Mouse (Mus musculus): ENCODE measurements around the gene Kifc3. TPM values are rescaled to one million over a fixed set of nuclear protein-coding genes. Genes with fewer than 3 reads are reported as not detected.

Kifc3 gene
- total and polyA plus RNA-seq, 3 experiments = 10.6 to 19.1 TPM; not detected in 1

DNA sequence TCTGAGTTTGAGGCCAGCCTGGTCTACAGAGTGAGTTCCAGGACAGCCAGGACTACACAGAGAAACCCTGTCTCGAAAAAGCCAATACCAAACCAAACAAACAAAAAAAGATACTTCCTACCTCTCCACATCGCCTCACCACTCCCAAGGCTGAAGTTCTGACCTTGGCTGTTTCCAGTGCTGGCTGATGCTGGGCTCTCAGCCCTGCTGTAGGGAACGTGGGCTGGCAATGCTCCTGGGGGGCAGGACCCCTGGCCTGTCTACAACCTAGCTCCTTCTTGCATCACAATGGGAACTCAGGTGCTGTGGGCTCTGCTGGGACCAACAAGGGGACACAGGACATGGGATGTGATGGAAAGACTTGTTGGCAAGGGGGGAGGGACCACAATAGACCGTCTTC is 89.5 kb downstream of the Kifc3 start:
- no peaks in the 10 kb centered on the region for H3K36me3 ChIP-seq (ENCODE audit: control insufficient read depth in 1 of 2, insufficient read depth in 2 of 2, low read length in 2 of 2)
- DNase-seq (ENCODE audit: low read depth, low spot score) = no peak
- H3K27ac ChIP-seq (ENCODE audit: control insufficient read depth, low read depth, low read length) = no peak overlapping the region
- no peaks in the 10 kb centered on the region for H3K9me3 ChIP-seq (replicated peaks; ENCODE audit: insufficient read depth, low read length)
- no peaks in the 10 kb centered on the region for H3K4me1 ChIP-seq (ENCODE audit: control insufficient read depth in 1 of 2, insufficient read depth in 2 of 2, low read length in 2 of 2)
- no peak for TF ChIP-seq JUND (IDR thresholded peaks at IDR 0.05; ENCODE audit: low read depth, low read length)
- no peak for TF ChIP-seq HCFC1 (IDR thresholded peaks at IDR 0.05; ENCODE audit: low read depth, low read length)
- TF ChIP-seq SIN3A (IDR thresholded peaks at IDR 0.05; ENCODE audit: low read length) = no peak
- TF ChIP-seq MAX (IDR thresholded peaks at IDR 0.05; ENCODE audit: low read length) = no peak
- TF ChIP-seq UBTF (IDR thresholded peaks at IDR 0.05; ENCODE audit: borderline replicate concordance, insufficient read depth, low read depth, low read length) = no peak
- TF ChIP-seq NELFE (IDR thresholded peaks at IDR 0.05; ENCODE audit: low read depth, low read length) = no peak
- no peak for TF ChIP-seq MAZ (IDR thresholded peaks at IDR 0.05; ENCODE audit: low read depth, low read length)
- no peak for TF ChIP-seq MYB (IDR thresholded peaks at IDR 0.05; ENCODE audit: low read depth, low read length)
- no peak for TF ChIP-seq E2F4 (IDR thresholded peaks at IDR 0.05; ENCODE audit: borderline replicate concordance, low read depth, low read length)
- no peak for TF ChIP-seq ETS1 (IDR thresholded peaks at IDR 0.05; ENCODE audit: low read depth, low read length)
- H3K9ac ChIP-seq (ENCODE audit: control insufficient read depth, low read depth, low read length, poor library complexity, severe bottlenecking) = no peak overlapping the region
- H3K79me2 ChIP-seq (ENCODE audit: control insufficient read depth, insufficient read depth, low read length, poor library complexity) = no peaks in the 10 kb centered on the region
- H3K4me3 ChIP-seq (ENCODE audit: control insufficient read depth in 1 of 2, insufficient read depth in 1 of 2, low read depth in 2 of 2, low read length in 2 of 2) = no peak overlapping the region
- H3K27me3 ChIP-seq (ENCODE audit: control insufficient read depth in 1 of 2, insufficient read depth in 2 of 2, low read length in 2 of 2) = no peaks in the 10 kb centered on the region

DNA sequence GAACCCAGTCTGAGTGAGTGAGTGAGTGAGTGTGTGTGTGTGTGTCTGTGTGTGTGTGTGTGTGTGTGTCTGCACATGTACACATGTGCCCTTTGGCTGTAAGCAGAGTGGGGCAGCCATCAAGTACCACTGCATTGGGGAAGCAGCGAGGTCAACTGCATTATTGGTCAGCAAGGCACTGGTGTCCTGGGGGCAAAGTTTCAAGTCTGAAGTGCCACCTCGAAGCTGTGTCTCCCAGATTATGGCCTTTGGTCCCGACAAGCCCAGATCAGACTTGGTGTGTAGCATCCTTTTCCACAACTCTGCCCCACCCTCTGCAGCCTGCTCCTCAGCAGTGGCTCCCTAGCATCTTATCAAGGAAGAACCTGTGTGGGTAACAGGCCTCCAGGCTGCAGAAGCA is 90.0 kb downstream of the Kifc3 start:
- H3K4me3 ChIP-seq (ENCODE audit: control insufficient read depth in 1 of 2, insufficient read depth in 1 of 2, low read depth in 2 of 2, low read length in 2 of 2) = no peak overlapping the region
- TF ChIP-seq MXI1 (IDR thresholded peaks at IDR 0.05; ENCODE audit: low read depth, low read length) (no peak), MAX (IDR thresholded peaks at IDR 0.05; ENCODE audit: low read length) (no peak), ZC3H11A (IDR thresholded peaks at IDR 0.05; ENCODE audit: low read depth, low read length) (no peak), MEF2A (IDR thresholded peaks at IDR 0.05; ENCODE audit: extremely low read depth, insufficient replicate concordance, low read depth, low read length, poor library complexity, severe bottlenecking) (no peak), GABPA (IDR thresholded peaks at IDR 0.05; ENCODE audit: low read depth, low read length) (no peak), POLR2AphosphoS2 (IDR thresholded peaks at IDR 0.05; ENCODE audit: low read length) (no peak), ELF1 (IDR thresholded peaks at IDR 0.05; ENCODE audit: low read depth, low read length) (no peak), MYB (IDR thresholded peaks at IDR 0.05; ENCODE audit: low read depth, low read length) (no peak), ZMIZ1 (IDR thresholded peaks at IDR 0.05; ENCODE audit: low read depth, low read length) (no peak), MAZ (IDR thresholded peaks at IDR 0.05; ENCODE audit: low read depth, low read length) (no peak)
- no peaks in the 10 kb centered on the region for H3K4me1 ChIP-seq (ENCODE audit: control insufficient read depth in 1 of 2, insufficient read depth in 2 of 2, low read length in 2 of 2)
- H3K9me3 ChIP-seq (replicated peaks; ENCODE audit: insufficient read depth, low read length) = no peaks in the 10 kb centered on the region
- H3K27ac ChIP-seq (ENCODE audit: control insufficient read depth, low read depth, low read length) = no peak overlapping the region
- no peaks in the 10 kb centered on the region for H3K79me2 ChIP-seq (ENCODE audit: control insufficient read depth, insufficient read depth, low read length, poor library complexity)
- H3K36me3 ChIP-seq (ENCODE audit: control insufficient read depth in 1 of 2, insufficient read depth in 2 of 2, low read length in 2 of 2) = no peaks in the 10 kb centered on the region
- no peak overlapping the region for H3K9ac ChIP-seq (ENCODE audit: control insufficient read depth, low read depth, low read length, poor library complexity, severe bottlenecking)
- H3K27me3 ChIP-seq (ENCODE audit: control insufficient read depth in 1 of 2, insufficient read depth in 2 of 2, low read length in 2 of 2) = no peaks in the 10 kb centered on the region
- DNase-seq (ENCODE audit: low read depth, low spot score) = no peak

Measured in MEL (cell line).